Mouse (Mus musculus) olfactory bulb, adult 2 months (tissue): Measurements from ENCODE around the gene Ntan1. TPM values are rescaled to one million over a fixed set of nuclear protein-coding genes. Genes with fewer than 3 reads are reported as not detected.

ENCODE experiments used
- H3K27ac ChIP-seq: fragments of 200-500 bp; 2 replicates; pipeline ENCODE4 v1.5.1; 2012; ENCODE audit warnings: low read depth, low read length; ENCODE audit not compliant: insufficient read depth
- H3K4me1 ChIP-seq: fragments of 200-500 bp; 2 replicates; pipeline ENCODE4 v1.6.1; 2012; ENCODE audit warnings: low read length; ENCODE audit not compliant: control insufficient read depth, insufficient read depth
- H3K4me3 ChIP-seq: fragments of 200-500 bp; 2 replicates; pipeline ENCODE4 v1.5.1; 2012; ENCODE audit warnings: mild to moderate bottlenecking, low read depth, low read length, moderate library complexity; ENCODE audit not compliant: insufficient read depth
- CTCF ChIP-seq: fragments of 200-500 bp; IDR thresholded peaks from 2 replicates; pipeline ENCODE4 v1.5.1; 2012; ENCODE audit warnings: low read depth, mild to moderate bottlenecking, low read length, moderate library complexity; ENCODE audit not compliant: insufficient read depth
- POLR2A ChIP-seq: fragments of 200-500 bp; IDR thresholded peaks from 2 replicates; pipeline ENCODE4 v1.6.1; 2012; ENCODE audit warnings: mild to moderate bottlenecking, low read depth, low read length, moderate library complexity; ENCODE audit not compliant: insufficient read depth
- WGBS: fragments of 180-500 bp; shearing (Covaris S2); methylation state at CpG from one replicate; pipeline ENCODE4 v1.1.7; 2018; 5-methylcytosine and 5-hydroxymethylcytosine counted together
- polyA plus RNA-seq: library from polyadenylated mRNA; stranded (reverse); fragments of >200 nt; gene quantifications from 2 replicates; pipeline ENCODE4 v1.2.4, GENCODE M21; 2012; ENCODE audit warnings: low replicate concordance; ENCODE audit not compliant: missing spikeins, insufficient read depth, insufficient read length

Gene Ntan1
- polyA plus RNA-seq, 1 experiment: not detected

DNA sequence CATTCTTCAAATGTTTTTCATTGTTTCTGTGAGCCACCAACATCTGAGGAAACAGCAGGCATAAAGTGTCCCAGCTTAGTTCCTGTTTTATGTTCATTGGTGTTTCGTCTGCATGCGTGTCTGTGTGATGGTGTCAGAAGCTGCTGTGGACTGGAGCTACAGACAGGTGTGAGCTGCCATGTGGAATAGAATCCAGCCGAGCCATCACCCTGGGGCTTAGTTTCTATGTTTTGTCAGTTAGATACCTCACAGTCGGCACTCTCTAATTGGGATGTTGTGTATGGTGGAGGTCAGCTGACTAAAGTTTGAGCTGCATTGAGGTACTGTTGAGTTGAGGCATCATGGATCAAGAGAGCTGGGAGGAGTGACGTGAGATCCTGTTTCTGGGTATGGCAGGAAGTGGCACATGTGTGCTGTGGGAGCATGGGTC, 21.9 kb upstream of the Ntan1 start:
- Histone ChIP-seq H3K4me3 (no peak overlapping the region), H3K27ac (no peak overlapping the region), H3K4me1 (no peaks in the 10 kb centered on the region)
- TF ChIP-seq CTCF (no peak), POLR2A (no peak)
- 92% methylated on average over 5 of the region's 5 CpGs for WGBS

DNA sequence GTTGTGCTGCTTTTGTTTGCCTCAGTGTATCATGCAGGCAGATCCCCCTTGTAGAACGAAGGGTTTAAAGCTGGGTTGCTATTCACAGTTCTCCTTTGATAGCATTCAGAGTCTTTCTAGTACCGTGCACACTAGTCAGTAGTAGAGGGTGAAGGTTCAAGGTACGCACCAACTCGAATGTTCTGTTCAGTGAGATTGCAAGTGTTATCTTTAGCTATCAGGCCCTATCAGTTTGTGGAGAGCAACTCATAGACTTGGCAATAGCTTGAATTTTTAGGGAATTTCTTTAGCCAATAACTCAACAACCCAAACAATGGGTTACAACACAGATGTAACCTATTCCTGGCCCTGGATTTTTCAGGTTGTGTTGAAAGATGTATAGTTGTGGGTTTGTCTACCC, 17.4 kb upstream of the Ntan1 start:
- 94% methylated on average over 4 of the region's 4 CpGs for WGBS
- peaks cover 3% of the 10 kb centered on the region for H3K4me1 ChIP-seq
- TF ChIP-seq POLR2A (no peak), CTCF (no peak)
- H3K4me3 ChIP-seq: no peak overlapping the region
- H3K27ac ChIP-seq: no peak overlapping the region

DNA sequence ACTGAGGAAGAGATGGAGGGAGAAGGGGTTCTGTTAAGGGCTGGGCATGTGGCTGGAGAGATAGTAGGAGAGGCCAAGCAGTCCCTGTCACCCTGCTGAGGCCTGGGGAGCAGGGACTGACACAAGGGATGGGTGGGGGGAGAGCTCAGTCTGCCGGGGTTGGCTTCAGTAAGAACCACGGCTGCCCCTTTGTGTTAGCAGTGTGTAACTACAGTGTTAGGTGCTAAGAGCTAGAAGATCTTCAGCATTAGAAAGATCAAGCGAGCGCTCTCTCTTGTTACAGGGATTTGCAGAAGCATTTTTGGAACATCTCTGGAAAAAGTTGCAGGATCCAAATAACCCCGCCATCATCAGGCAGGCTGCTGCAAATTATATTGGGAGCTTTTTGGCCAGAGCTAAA, 14.0 kb upstream of the Ntan1 start:
- WGBS: 29% methylated on average over 5 of the region's 5 CpGs
- Histone ChIP-seq H3K27ac (0 out of 2 replicates have a peak overlapping the region, but pooled peaks have one; percentile 16), H3K4me3 (no peak overlapping the region), H3K4me1 (peaks cover 3% of the 10 kb centered on the region)
- TF ChIP-seq POLR2A: no peak
- TF ChIP-seq CTCF: no peak

DNA sequence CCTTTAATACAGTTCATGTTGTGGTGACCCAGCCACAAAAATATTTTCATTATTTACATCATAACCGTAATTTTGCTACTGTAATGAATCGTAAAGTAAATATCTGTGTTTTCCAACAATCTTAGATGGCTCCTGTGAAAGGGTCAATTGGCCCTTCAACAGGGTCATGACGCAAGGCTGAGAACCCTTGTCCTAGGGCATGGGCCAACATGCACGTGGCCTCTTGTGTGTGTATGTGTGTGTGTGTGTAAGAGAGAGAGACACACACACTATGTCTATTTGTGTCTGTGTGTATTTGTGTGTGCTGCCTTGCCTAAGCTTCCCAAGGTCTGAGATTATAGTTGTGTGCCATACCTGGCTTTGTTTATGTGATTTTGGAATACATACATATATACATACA, 11.0 kb upstream of the Ntan1 start:
- 96% methylated on average over 4 of the region's 4 CpGs for WGBS
- H3K4me3 ChIP-seq: no peak overlapping the region
- H3K4me1 ChIP-seq: peaks cover 3% of the 10 kb centered on the region
- no peak for TF ChIP-seq POLR2A
- no peak for TF ChIP-seq CTCF
- H3K27ac ChIP-seq: no peak overlapping the region

DNA sequence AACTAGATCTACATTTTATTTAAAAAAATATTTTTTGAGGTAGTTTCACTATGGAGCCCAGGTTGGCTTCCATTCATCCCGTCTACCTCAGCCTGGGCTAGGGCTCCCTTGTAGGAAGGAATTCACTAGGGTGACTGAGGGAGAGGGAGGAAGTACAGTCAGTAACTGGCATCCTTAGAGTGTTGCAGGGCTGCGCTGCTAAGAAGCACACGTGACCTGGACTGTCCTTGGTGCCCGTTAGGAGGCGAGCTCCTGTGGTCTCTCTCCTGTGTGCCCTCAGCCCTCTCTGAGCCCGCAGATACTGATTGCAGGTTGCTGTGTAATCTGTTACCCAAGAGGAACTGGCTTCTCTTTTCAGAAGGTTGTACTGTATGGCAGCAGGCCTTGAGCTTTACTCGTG, 10.2 kb upstream of the Ntan1 start:
- 90% methylated on average over 7 of the region's 7 CpGs for WGBS
- Histone ChIP-seq H3K4me3 (no peak overlapping the region), H3K27ac (no peak overlapping the region), H3K4me1 (peaks cover 3% of the 10 kb centered on the region)
- TF ChIP-seq POLR2A: no peak
- TF ChIP-seq CTCF: no peak

DNA sequence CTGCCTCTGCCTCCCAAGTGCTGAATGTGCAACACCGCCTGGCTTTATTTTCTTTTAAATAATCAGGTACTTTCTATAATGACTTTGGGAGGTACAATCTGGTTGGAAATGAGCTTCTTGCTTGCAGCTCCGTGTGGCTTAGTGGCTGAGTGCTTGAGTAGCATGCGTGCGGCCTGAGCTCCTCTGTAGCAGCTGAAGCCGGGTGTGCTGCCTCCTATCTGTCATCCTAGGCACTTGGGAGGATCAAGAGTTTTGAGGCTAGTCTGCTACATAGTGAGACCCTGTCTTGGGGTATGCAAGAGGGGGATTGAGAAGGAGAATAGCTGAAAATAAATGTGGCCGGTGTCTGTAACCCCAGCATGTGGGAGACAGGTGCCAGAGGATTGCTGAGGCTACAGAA, 6.5 kb upstream of the Ntan1 start:
- Histone ChIP-seq H3K27ac (no peak overlapping the region), H3K4me3 (no peak overlapping the region), H3K4me1 (no peaks in the 10 kb centered on the region)
- 89% methylated on average over 6 of the region's 6 CpGs for WGBS
- no peak for TF ChIP-seq POLR2A
- no peak for TF ChIP-seq CTCF

DNA sequence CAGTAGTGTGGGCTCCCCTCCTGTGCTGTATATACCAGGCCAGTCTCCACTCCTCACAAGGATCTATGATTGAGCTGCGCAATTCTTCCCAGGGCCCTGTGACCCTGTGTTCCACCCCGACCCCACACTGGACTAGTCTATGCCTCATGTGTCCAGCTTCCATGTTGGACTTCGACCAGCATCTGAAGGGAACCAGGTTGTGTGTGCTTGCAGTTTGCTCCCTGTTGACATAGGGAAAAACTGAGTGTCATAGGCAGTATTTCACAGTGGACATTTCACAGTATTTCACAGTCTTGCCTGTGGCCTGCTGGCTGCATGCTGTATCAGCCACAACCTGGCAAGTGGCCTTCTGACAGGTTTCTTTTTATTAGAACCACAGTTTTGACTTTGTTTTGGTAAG, 5.4 kb upstream of the Ntan1 start:
- no peaks in the 10 kb centered on the region for H3K4me1 ChIP-seq
- WGBS: 96% methylated on average over 3 of the region's 3 CpGs

DNA sequence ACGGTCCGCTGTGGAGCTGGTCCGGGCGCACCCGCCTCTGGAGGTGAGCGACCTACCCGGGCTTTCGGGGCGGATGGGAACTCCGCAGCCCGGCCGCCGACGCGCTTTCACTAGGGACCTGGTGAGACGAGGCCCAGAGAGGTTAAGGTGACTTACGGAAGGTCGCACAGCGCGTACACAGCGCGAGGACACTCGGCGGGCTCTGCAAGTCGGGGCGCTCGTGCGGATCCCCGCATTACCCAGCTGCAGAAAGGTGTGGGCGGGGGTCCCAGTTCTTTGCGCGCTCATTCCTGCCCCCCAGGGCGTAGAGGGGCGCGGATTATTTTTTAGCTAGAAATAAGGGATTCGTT, 724 bp downstream of the Ntan1 start:
- WGBS: under 1% methylated on average over 36 of the region's 36 CpGs
- TF ChIP-seq POLR2A: no peak
- no peak for TF ChIP-seq CTCF

More for the DNA sequence above, 5.4 kb upstream of the Ntan1 start:
- no peak for TF ChIP-seq CTCF
- no peak for TF ChIP-seq POLR2A
- Histone ChIP-seq H3K27ac (no peak overlapping the region), H3K4me3 (no peak overlapping the region)

DNA sequence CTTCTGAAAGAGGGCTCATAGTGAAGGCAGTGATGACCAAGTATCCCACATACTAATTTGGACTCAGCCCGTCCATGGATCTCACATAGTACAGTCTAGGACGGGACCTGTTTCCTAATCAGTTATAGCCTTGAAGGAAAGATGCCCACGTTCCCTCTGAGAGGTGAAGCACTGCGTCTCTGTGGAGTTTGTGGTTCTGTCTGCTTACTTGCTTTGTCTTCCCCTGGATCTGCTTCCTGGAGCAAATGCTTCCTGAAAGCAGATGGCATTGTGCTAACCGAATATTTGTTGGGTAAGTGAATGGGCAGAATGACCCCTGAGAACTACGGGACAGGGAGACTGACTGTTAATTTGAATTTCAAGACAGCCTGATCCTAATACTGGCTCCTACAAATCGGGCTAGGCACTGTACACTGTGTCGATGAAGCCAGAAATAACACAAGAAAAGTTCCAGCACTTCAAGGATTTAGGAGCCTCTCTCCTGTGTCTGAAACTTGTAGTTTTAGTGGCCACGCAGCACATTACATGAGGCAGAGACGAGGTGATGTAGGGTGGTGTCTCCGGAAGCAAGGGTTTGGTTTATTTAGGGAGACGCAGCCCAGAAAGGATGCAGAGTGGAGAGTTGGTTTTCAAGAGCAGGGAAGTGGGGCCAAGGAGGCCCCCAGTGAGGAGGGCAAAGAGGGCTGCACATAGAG, 1.3 kb downstream of the Ntan1 start:
- peaks cover 7% of the 10 kb centered on the region for H3K4me1 ChIP-seq
- no peak for TF ChIP-seq CTCF
- TF ChIP-seq POLR2A: no peak
- 0 out of 2 replicates have a peak overlapping the region, but pooled peaks have one; percentile 17 for H3K27ac ChIP-seq
- peak overlapping the region; percentile 76 for H3K4me3 ChIP-seq
- WGBS: 7% methylated on average over 12 of the region's 12 CpGs

More for the DNA sequence above, 724 bp downstream of the Ntan1 start:
- Histone ChIP-seq H3K4me3 (peak overlapping the region; percentile 76), H3K4me1 (peaks cover 7% of the 10 kb centered on the region), H3K27ac (peak overlapping the region; percentile 5; the same call in 1 of the 2 replicates)
